Mouse (Mus musculus): ENCODE results near the gene Ylpm1. TPM values are rescaled to one million over a fixed set of nuclear protein-coding genes. Genes with fewer than 3 reads are reported as not detected.

Gene Ylpm1
- polyA plus RNA-seq, 1 experiment from 2014 or later, result 39.6 TPM

DNA sequence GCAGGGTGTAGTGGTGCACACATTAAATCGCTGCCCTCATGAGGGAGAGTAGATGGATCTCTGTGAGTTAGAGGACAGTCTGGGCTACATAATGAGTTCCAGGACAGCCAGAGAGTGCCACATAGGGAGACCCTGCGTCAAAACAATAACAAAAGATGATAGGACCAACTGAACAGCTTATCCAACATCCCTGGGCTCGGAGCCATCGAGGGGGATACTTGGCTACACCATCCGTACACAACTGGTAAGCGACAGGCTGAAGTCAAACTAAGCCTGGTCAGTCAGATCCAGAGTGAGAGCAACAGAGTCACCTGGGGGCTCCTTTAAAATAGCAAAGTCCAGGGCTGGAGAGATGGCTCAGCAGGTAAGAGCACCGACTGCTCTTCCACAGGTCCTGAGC, 99.7 kb downstream of the Ylpm1 start:
- WGBS, result 81% methylated on average over 7 of the region's 7 CpGs
- no peak for ATAC-seq (ENCODE audit: insufficient number of reproducible peaks, insufficient read depth, low FRiP score, low TSS enrichment)
- H3K9ac ChIP-seq, result no peak overlapping the region
- no peaks in the 10 kb centered on the region for H3K27me3 ChIP-seq
- H3K9me3 ChIP-seq, result no peaks in the 10 kb centered on the region
- H3K4me3 ChIP-seq, result no peak overlapping the region
- H3K4me1 ChIP-seq, result peaks cover 12% of the 10 kb centered on the region
- H3K36me3 ChIP-seq, result no peaks in the 10 kb centered on the region
- no peak overlapping the region for H3K4me2 ChIP-seq (replicated peaks)
- no peak overlapping the region for H3K27ac ChIP-seq

DNA sequence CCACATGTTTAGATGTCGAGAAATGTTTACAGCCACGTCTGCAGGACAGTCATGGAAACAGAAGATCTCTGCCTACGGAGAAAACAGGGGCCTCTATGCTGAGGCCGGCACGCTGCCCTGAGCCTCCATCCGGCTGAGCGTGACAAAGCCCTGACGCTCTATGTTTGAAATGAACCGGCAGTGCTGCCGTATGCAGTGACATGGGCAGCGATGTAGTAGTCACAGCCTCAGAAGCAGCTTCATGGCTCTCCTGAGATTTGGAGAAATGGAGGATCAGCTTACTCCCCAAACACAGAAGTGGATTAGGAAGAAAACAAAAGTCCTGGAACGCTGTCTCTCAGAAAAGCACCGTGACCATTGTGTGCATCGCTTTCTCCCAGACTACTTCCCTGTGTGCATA, 104.9 kb downstream of the Ylpm1 start:
- peak overlapping the region; percentile 9; the same call in 1 of the 2 replicates for H3K4me2 ChIP-seq (replicated peaks)
- no peaks in the 10 kb centered on the region for H3K36me3 ChIP-seq
- no peak overlapping the region for H3K27ac ChIP-seq
- H3K27me3 ChIP-seq, result no peaks in the 10 kb centered on the region
- no peak overlapping the region for H3K4me3 ChIP-seq
- no peaks in the 10 kb centered on the region; the same call in 1 of the 2 replicates for H3K4me1 ChIP-seq
- H3K9me3 ChIP-seq, result no peaks in the 10 kb centered on the region
- no peak for ATAC-seq (ENCODE audit: insufficient number of reproducible peaks, insufficient read depth, low FRiP score, low TSS enrichment)
- H3K9ac ChIP-seq, result no peak overlapping the region
- WGBS, result 48% methylated on average over 14 of the region's 14 CpGs

DNA sequence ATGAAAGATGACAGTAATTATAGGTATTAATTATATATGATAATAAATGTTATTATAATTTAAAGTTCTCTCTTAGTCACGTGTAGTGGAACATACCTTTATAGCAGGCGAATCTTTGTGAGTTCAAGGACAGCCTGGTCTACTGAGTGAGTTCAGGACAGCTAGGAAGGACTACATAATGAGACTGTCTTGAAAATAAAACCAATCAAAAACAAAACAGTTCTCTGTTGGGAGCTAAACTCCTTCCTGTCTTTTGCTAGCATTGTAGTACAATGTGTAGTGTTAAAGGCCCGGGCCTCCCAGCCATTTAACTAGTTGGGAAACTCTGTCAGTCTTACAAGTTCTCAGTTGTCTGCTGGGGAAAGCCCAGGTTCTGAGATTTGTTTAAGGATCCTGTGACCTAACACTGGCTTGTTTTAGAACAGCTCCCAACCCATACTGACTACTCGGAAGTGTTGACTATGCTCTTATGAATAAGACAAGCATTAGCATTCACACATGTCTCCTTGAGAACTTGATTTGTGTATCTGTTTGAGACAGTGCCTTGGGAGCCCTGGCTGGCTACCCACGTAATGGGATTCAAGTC, 105.5 kb downstream of the Ylpm1 start:
- no peaks in the 10 kb centered on the region for H3K27me3 ChIP-seq
- no peak overlapping the region for H3K4me2 ChIP-seq (replicated peaks)
- H3K4me1 ChIP-seq, result peaks cover 5% of the 10 kb centered on the region
- no peaks in the 10 kb centered on the region for H3K36me3 ChIP-seq
- no peak for ATAC-seq (ENCODE audit: insufficient number of reproducible peaks, insufficient read depth, low FRiP score, low TSS enrichment)
- no peaks in the 10 kb centered on the region for H3K9me3 ChIP-seq
- no peak overlapping the region for H3K27ac ChIP-seq
- 77% methylated on average over 5 of the region's 5 CpGs for WGBS
- no peak overlapping the region for H3K4me3 ChIP-seq
- H3K9ac ChIP-seq, result no peak overlapping the region

DNA sequence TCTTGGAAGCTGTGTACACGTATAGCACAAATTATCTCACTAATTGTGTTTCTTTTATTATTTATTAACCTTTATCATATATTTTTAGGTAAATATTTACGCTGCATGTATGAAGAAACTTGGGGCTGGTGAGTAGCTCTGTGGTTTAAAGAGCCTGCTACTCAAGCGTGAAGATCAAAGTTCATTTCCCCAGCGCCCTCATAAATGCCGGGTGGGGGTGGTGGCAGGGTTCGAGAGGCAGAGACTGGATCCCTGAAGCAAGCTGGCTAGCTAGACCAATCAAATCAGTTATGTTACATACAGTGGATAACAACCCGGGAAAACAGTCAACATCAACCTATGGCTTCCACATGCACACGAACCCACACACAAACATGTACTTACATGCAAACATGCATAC, 107.0 kb downstream of the Ylpm1 start:
- Histone ChIP-seq H3K27me3 (no peaks in the 10 kb centered on the region), H3K4me1 (peaks cover 6% of the 10 kb centered on the region), H3K36me3 (no peaks in the 10 kb centered on the region), H3K4me3 (no peak overlapping the region), H3K9me3 (no peaks in the 10 kb centered on the region), H3K4me2 (replicated peaks) (no peak overlapping the region), H3K27ac (no peak overlapping the region), H3K9ac (no peak overlapping the region)
- 85% methylated on average over 8 of the region's 8 CpGs for WGBS
- ATAC-seq (ENCODE audit: insufficient number of reproducible peaks, insufficient read depth, low FRiP score, low TSS enrichment), result no peak

DNA sequence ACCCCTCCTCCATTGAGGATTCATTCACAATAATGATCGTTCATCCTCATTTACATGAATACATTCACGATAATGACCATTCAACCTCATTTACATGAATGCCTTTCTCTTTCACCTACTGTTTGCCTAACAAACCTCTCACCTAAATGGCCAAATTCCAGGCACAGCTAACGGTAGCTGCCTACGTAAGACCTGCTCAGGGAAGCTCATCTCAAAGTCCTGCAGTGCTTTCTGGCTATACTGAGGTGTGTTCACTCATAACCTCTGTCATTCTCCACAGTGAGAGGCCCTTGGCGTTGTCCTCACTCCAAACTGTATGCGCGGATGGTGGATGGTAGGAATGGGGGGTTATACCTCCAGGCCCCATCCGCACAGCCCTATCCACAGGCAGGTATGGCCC, 108.7 kb downstream of the Ylpm1 start:
- H3K9me3 ChIP-seq, result no peaks in the 10 kb centered on the region
- no peak overlapping the region for H3K4me3 ChIP-seq
- H3K36me3 ChIP-seq, result no peaks in the 10 kb centered on the region
- H3K4me2 ChIP-seq (replicated peaks), result no peak overlapping the region
- peaks cover 12% of the 10 kb centered on the region for H3K4me1 ChIP-seq
- no peaks in the 10 kb centered on the region for H3K27me3 ChIP-seq
- no peak overlapping the region for H3K9ac ChIP-seq
- H3K27ac ChIP-seq, result no peak overlapping the region
- no peak for ATAC-seq (ENCODE audit: insufficient number of reproducible peaks, insufficient read depth, low FRiP score, low TSS enrichment)
- WGBS, result 88% methylated on average over 8 of the region's 8 CpGs

DNA sequence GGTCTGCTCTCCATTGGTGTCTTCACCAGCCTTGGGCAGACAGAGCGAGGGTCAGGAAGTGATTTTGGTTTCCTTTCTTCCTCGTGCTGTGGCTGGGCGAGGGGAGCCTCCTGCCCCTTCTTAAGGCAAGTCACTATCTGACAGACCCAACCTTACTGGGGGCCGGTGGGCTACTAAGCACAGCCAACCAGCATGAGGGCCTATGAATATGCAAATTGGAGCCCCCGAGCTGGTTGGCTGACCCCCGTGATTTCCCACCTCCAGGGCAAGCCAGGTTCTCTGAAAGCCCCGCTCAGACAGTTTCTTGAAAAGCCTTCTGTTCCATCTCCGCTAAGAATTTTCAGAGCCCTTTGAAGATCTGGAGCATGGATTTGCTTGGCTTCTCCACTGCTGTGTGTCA, 110.2 kb downstream of the Ylpm1 start:
- Histone ChIP-seq H3K36me3 (no peaks in the 10 kb centered on the region), H3K4me1 (peaks cover 15% of the 10 kb centered on the region), H3K27ac (no peak overlapping the region), H3K4me3 (no peak overlapping the region; the same call in 1 of the 2 replicates), H3K4me2 (replicated peaks) (peak overlapping the region; percentile 26), H3K9ac (no peak overlapping the region), H3K27me3 (no peaks in the 10 kb centered on the region), H3K9me3 (no peaks in the 10 kb centered on the region)
- WGBS, result 3% methylated on average over 8 of the region's 8 CpGs
- no peak for ATAC-seq (ENCODE audit: insufficient number of reproducible peaks, insufficient read depth, low FRiP score, low TSS enrichment)

DNA sequence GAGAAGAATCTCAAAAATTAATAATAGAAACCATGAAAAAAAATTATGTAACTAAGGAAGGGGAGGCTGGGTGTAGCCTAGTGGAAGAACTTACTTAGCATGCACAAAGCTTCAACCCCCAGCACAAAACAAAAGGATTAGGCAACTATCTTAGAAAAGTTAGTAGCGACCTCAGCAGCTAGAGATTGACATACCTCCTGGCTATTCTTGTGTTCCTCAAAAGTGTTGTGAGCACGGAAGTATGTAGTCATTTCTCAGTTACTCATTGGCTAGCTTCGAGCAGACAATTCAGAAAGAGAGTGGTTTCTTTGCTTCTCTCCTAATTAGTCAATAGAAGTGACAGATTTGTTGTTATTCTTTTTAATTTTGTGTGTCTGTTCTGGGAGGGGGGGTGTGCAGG, 112.5 kb downstream of the Ylpm1 start:
- Histone ChIP-seq H3K4me1 (peaks cover 31% of the 10 kb centered on the region), H3K4me2 (replicated peaks) (no peak overlapping the region), H3K4me3 (no peak overlapping the region), H3K27me3 (no peaks in the 10 kb centered on the region), H3K9me3 (no peaks in the 10 kb centered on the region), H3K27ac (no peak overlapping the region), H3K36me3 (no peaks in the 10 kb centered on the region), H3K9ac (no peak overlapping the region)
- 72% methylated on average over 3 of the region's 3 CpGs for WGBS
- ATAC-seq (ENCODE audit: insufficient number of reproducible peaks, insufficient read depth, low FRiP score, low TSS enrichment), result no peak

DNA sequence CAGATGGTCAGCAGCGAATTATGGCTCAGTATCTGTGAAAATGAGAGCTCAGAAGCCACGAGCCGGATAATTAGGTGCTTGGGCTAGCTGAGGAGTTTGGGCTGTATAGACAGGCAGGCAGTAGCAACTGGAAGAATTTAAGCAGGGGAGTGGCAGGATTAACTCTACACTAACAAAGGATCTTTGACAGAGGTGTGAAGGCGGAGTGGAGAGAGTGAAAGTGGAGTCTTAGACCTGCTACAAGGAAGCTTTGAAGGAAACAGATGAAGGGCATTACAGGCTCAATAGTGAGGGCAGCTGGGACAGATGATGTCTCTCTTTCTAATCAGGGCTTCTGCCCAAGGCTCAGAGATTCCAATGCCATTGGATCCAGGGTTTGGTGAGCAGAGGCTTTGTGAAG, 113.3 kb downstream of the Ylpm1 start:
- H3K4me3 ChIP-seq, result no peak overlapping the region; the same call in 1 of the 2 replicates
- WGBS, result 49% methylated on average over 4 of the region's 4 CpGs
- no peaks in the 10 kb centered on the region for H3K36me3 ChIP-seq
- peak overlapping the region; percentile 86; the same call in 1 of the 2 replicates for H3K4me2 ChIP-seq (replicated peaks)
- H3K4me1 ChIP-seq, result peaks cover 31% of the 10 kb centered on the region
- no peaks in the 10 kb centered on the region for H3K9me3 ChIP-seq
- no peak overlapping the region for H3K27ac ChIP-seq
- H3K9ac ChIP-seq, result no peak overlapping the region
- no peaks in the 10 kb centered on the region for H3K27me3 ChIP-seq
- ATAC-seq (ENCODE audit: insufficient number of reproducible peaks, insufficient read depth, low FRiP score, low TSS enrichment), result no peak

DNA sequence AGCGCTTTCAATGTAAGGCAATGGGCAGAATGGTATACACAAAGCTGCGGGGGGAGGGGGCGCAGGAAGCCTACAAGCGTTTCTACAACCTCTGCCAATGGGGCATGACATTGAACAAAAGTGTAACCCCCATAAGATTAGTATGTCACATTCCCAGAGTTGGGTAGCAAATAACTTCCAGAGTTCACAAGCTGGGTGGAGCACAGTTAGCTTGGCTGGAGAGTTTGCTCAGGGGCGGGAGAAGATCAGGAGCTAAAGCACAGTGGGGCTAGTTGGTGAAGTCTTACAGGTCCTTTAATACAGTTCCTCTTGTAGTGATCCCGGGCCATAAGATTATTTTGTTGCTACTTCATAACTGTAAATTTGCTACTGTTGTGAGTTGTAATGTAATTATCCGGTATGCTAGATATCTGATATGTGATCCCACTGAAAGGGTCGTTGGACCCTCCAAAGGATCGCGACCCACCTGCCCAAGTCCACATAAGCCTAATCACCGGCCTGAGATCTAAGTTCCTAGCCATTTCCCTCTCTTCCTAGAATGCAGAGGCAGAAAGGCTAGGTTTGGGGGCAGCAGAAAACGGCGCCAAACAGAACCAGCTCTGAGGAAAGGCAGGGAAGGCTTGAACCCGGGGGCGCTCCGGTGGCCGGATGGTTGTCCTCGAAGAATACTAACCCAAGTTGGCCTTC, 114.0 kb downstream of the Ylpm1 start:
- Histone ChIP-seq H3K9ac (peak overlapping the region; percentile 96), H3K4me2 (replicated peaks) (peak overlapping the region; percentile 86), H3K9me3 (no peaks in the 10 kb centered on the region), H3K4me1 (peaks cover 31% of the 10 kb centered on the region), H3K4me3 (peak overlapping the region; percentile 100), H3K36me3 (0 out of 2 replicates have a peak, but pooled peaks cover 3% of the 10 kb centered on the region), H3K27me3 (no peaks in the 10 kb centered on the region), H3K27ac (peak overlapping the region; percentile 86)
- WGBS, result 12% methylated on average over 18 of the region's 18 CpGs
- ATAC-seq (ENCODE audit: insufficient number of reproducible peaks, insufficient read depth, low FRiP score, low TSS enrichment), result peak; percentile 73; the same call in 1 of the 2 replicates

DNA sequence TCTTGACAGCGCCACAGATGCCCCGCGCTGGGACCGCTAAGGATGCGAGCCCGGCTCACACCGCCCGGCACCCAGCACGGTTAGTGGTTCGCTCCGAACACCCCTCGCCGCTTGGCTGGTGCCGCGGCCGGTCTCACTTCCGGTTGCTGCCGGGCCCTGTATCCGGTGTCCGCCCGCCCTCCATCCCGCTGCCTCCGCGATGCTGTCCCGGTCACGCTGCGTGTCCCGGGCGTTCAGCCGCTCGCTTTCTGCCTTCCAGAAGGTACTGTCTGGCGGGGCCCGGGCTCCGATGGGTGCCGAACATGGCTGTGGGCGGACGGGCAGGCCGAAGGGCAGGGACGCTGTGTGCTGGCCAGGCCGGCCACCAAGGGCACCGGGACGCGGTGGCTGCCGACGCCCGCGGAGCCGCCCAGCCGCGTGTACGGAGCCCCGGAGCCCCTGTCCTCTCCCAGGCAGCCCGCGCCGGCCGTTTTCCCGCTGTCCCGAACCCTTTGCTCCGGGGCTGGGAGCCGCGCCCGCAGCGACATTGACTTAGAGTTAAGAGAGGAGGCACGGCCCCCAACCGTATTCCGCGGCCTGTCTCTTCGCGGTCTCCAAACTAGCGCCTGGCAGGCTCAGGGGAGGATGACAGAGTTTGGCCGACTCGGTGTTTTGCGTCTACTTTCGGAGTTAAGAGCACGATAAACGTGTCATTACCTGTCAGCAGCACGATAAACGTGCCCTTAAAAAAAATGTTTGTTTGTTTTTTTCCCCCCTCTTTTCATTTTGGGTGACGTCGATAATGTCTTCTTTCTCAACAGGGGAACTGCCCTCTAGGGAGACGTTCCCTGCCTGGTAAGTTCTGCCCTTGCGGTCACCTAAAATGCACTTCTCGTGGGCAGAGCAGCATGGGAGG, 114.8 kb downstream of the Ylpm1 start, which contains the start of the genes Prox2 and Dlst:
Prox2 (minus strand) TSS at position 62 of the 895 bp plus-strand sequence.
Dlst (plus strand) TSS at position 136 of the 895 bp plus-strand sequence.
- H3K9me3 ChIP-seq, result no peaks in the 10 kb centered on the region
- H3K4me2 ChIP-seq (replicated peaks), result peak within 1 kb of the TSS; percentile 86
- H3K4me1 ChIP-seq, result peaks cover 31% of the 10 kb centered on the region
- H3K27me3 ChIP-seq, result no peaks in the 10 kb centered on the region
- under 1% methylated on average over 83 of the region's 83 CpGs for WGBS
- peak within 1 kb of the TSS; percentile 100 for H3K4me3 ChIP-seq
- H3K36me3 ChIP-seq, result 0 out of 2 replicates have a peak, but pooled peaks cover 8% of the 10 kb centered on the region
- peak; percentile 85 for ATAC-seq (ENCODE audit: insufficient number of reproducible peaks, insufficient read depth, low FRiP score, low TSS enrichment)
- peak within 1 kb of the TSS; percentile 86 for H3K27ac ChIP-seq
- H3K9ac ChIP-seq, result peak within 1 kb of the TSS; percentile 96

DNA sequence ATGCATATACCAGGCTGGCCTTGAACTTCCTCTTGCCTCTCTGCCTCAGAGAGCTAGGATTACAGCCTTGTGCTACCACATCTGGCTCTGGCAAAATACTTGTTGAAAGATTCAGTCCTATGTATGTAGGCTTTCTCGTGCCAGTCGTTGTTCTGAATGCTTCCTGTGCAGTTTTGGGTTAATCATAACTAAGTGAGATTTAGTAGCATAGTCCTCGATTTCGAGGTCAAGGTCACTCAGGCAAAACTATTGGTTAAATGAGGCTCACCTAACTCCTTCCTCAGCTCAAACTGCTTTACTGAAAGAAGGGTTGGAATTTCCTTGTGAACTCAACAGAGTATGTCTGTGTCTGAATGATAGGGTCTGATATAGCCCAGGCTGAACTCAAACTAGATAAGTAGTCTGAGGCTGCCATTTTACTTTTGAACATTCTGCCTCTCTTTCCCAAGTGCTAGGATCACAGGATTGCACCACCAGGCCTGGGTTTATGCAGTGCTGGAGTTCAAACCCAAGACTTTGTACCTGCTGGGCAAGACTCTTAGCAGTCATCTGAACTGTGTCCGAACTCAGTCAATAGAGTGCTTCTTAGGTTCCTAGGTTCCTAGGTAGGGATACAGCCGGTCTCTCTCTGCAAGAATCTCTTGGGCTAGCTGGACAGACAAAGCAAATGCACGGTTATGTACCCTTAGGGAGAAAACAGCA, 116.6 kb downstream of the Ylpm1 start:
- Histone ChIP-seq H3K27me3 (no peaks in the 10 kb centered on the region), H3K4me1 (peaks cover 25% of the 10 kb centered on the region), H3K4me2 (replicated peaks) (peak overlapping the region; percentile 86; the same call in 1 of the 2 replicates), H3K9me3 (no peaks in the 10 kb centered on the region), H3K9ac (no peak overlapping the region), H3K4me3 (no peak overlapping the region), H3K27ac (no peak overlapping the region), H3K36me3 (0 out of 2 replicates have a peak, but pooled peaks cover 8% of the 10 kb centered on the region)
- WGBS, result 81% methylated on average over 7 of the region's 7 CpGs
- ATAC-seq (ENCODE audit: insufficient number of reproducible peaks, insufficient read depth, low FRiP score, low TSS enrichment), result no peak
